Mouse (Mus musculus) left cerebral cortex, adult 18-20 months (tissue): ENCODE measurements around the gene Tsku. TPM values are rescaled to one million over a fixed set of nuclear protein-coding genes. Genes with fewer than 3 reads are reported as not detected.

Experiments
- DNase-seq, 2 experiments: peaks; one replicate each; pipeline ENCODE4 v3.0.0; 2021 to 2022; ENCODE audit warnings: low spot score in 2 of 2, mixed read lengths in 1 of 2
- total RNA-seq, 2 experiments: library from RNA; stranded (reverse); gene quantifications; 2 replicates each; pipeline ENCODE4 v1.2.3; 2021

Tsku gene
- total RNA-seq, 2 experiments from 2014 or later: 2.1 to 3.1 TPM

DNA sequence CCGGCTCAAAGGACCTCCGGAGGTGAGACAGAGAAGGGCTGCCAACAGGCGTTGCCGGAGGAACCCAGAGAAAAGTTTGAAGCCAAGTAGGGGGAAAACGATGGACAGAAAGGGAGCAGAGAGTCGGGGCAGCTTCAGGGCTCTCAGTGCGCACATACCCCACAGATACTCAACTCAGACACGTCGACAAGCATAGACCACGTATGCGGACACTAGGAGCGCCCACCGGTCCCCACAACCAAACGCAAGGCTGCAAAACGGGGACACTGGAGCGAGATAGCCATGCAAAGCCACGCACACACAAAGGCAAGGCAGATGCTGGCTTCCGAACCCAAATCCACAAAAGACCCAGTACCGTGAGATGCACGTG is 522 bp downstream of the Tsku start:
- no peak for DNase-seq

DNA sequence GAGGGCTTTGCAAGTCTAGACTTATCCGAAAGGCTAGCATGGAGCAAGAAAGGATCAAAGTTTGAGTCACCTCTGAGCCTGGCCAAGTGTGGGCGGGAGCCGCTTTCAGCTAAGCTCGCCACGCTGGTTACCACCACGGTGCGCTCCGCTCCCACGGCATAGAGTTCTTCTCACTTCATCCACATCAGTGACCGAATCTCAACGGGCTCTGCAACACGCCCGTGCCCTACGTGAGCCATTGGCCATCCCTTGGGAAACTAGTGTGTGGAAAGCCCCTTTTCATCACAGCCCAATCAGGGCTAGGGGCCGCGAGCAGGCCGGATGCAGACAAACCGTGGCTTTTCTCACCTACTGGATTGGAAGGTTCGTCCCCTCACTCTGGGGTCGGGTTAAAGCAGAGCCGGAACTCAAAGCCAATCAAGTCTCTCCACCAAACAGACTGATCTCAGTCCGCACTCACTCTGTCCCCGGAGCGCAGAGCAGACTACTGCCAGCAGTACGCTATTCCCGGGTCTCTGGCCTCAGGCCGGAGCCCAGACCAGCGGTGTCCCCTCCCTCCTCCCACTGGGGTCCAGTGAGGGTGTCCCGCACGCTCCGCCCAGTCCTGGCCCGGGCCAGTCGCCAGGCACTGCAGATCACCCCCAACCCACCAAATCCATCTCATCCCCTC is 1.0 kb downstream of the Tsku start:
- no peak for DNase-seq

GRCm38 (mm10) chr7:98358016-98358415 is 3.1 kb downstream of the Tsku start:
- no peak for DNase-seq

DNA sequence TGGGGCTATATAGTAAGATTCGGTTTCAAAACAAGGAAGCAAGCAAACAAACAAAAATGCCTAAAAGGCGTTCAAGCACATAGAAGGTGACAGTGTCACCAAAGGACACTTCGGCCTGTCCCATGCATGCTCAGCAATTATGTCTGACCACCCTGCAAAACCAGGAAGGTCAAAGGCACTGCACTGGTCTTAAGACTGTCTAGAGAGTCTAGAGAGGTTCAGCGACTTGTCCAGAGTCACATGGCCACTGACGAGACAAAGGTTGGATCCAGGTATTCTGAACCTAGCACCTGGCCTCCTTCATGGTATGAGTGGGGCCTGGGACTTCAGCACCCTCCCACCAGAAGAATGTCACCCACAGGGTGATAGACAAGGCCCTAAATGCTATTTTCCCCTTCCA is 3.8 kb downstream of the Tsku start:
- no peak for DNase-seq

DNA sequence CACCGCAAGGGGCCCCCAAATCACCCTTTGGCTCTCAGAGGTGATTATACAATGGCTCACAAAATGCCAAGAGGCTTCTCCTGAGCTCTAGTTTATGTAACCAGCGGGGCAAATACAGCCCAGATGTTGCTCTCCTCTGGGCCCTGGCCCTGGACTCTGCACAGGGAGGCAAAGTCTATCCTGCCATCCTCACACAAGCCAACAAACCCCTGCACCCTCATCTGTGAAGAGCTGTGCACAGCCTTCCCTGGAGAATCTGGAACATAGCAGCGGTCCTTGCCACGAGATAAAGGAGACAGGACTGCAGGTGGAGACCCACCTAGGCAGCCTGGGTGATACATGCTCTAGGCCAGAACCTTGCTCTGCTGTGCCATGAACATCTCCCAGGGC is 6.2 kb downstream of the Tsku start:
- no peak for DNase-seq

- DNase-seq: no peak
These were observed 6.8 kb downstream of the Tsku start for GRCm38 (mm10) chr7:98354160-98354920.

GRCm38 (mm10) chr7:98353616-98354015 is 7.5 kb downstream of the Tsku start:
- no peak for DNase-seq

DNA sequence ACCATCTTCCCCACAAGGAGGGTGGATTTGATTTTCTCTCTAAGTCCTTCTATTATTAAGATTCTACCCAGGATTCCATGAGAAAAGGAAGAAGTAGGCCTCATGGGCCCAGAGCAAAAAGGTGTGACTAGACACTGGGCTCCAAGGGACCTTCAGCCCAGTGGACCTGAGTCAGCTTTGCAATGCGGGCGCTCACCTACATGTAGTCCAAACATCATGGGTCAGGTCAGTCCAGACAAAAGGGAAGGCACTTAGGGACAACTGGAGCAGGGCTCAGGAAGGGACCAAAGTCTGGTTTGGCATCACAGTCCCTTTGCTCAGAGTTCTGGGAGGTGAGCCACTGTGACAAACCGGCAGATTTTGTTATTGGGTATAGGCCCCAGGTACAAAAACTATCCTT is 9.6 kb downstream of the Tsku start:
- DNase-seq: no peak

GRCm38 (mm10) chr7:98349821-98350220 is 11.3 kb downstream of the Tsku start:
- no peak for DNase-seq

- DNase-seq: peak; percentile 82 to 93
These were observed 12.0 kb downstream of the Tsku start for GRCm38 (mm10) chr7:98349096-98349495.

DNA sequence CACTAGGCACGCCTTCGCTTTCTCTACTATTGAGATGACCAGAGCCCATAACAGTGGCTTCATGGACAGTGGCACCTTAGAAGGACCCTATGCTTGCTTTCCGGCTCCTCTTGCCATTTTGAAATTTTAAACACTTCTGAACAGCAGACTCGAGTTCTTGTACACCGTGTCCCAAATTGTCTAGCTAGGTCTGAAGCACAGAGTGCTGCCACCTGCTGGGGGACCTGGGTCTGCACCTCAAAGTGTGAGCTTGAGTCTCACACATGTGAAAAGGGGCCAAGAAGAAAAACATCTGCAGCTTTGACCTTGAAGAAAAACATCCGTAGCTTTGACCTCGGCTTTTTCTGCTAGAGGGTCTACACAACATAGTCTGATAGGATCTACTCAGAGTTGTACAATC is 13.1 kb downstream of the Tsku start:
- peak; percentile 65 to 69 for DNase-seq

DNA sequence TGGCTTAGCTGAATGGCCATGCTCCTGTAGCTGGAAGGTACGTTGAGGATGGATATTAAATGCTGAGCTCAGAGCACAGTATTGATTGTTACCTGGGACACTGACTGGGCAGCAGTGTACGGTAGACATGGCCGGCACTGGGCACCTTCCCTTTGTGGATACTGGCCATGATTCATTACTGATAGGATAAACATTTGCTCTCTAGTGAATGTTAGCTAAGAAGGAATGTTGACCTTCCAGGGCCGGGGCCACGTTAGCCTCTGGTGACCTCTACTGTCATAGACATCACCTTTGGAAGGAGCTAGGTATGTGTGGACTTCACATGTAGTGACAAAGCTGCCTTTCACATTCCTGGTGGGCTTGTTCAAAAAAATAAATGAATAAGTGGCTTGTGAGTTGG is 13.7 kb downstream of the Tsku start:
- no peak for DNase-seq

DNA sequence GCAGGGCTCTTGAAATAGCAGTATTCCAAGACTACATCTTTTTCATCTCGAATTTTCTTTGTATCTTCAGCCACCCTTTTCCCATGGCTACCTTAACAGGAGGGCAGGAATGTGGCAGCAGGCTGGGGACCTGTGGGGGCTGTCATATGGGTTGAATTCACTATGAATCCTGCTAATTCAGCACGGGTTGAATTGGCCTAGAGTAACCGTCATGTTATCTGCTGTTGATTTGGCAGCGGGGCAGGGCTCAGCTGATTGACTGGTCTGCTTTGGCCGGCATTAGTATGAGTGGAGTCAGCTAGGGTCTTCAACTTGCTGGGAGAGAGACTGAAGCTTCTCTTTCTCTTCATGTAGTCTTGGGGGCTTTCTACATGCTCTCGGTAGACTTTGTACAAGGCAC is 16.1 kb downstream of the Tsku start:
- DNase-seq: no peak

DNA sequence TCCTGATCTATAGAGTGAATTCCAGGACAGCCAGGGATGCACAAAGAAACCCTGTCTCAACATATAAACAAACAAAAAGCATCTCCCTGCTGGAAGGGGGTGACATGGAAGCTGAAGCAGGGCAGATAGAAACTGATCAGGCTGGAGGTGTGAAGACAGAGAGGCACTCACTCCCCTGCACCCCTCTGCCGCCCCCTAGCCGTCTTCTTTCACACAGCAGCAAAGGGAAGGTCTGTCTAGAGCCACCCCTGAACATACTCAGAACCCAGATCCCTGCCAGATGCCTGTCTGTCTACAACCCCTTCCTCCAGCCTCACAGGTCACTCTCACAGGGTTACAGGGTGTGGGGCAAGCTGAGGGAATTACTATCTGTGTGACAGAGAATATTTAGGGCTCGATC is 16.8 kb downstream of the Tsku start:
- peak; percentile 19 to 35 for DNase-seq

- DNase-seq: no peak
These were observed 18.9 kb downstream of the Tsku start for GRCm38 (mm10) chr7:98342249-98342648.

DNA sequence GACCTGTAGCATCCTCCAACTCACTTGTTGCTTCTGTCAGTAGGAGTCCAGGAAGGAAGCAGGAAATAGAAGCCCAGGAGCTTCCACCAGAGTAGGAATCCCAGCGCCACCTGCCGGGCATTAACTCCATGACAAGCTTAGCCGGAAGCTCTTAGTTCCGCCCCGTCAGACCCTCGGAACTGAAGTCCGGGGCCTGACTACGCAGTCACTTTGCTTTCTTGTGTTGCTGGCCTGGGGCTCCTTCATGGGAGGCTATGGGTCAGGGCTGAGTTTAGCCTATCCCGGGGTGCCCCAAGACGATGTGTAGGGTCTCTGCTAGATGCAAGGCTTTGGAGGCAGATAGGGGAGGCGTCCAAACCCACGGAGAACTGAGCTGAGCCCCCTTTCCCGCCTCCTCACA is 19.7 kb downstream of the Tsku start:
- DNase-seq: peak; percentile 73 to 78

DNA sequence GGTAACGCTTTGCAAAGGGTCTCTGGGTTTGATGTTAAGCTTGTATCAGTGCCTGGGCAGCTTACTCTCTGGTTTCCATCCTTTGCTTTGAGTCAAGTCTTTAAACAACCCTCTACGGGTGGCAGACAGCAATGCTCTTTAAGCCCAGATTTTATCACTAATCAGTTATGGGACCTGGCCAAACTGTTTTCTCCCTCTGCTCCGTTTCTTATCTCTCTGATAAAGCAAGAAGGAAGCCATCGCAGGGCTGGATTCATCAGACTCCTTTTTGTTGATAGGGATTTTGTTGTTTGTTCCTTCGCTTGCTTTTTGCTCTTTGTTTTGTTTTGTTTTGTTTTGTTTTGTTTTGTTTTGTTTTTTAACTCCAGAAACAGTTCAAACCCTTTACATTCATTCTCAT is 20.8 kb downstream of the Tsku start:
- DNase-seq: no peak

GRCm38 (mm10) chr7:98333987-98334386 is 27.1 kb downstream of the Tsku start:
- no peak for DNase-seq

DNA sequence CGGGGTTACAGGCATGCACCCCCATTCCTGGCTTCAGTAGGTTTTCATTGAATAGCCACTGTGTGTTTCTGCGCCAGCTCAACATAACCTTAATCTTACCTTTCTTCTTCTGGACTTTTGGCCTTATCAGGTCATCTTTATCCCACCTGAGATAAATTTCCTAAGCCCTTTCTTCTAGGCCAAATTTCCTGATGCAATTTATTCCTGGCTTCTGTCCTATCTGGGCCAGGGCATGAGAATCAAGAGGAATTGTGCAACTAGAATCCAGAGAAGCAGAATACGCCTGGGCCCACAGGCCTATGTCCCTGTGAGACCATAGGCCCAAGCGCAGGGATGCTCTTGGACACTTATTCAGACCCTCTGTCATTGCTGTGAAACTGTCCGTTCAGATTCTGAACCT is 27.6 kb downstream of the Tsku start:
- DNase-seq: no peak

DNA sequence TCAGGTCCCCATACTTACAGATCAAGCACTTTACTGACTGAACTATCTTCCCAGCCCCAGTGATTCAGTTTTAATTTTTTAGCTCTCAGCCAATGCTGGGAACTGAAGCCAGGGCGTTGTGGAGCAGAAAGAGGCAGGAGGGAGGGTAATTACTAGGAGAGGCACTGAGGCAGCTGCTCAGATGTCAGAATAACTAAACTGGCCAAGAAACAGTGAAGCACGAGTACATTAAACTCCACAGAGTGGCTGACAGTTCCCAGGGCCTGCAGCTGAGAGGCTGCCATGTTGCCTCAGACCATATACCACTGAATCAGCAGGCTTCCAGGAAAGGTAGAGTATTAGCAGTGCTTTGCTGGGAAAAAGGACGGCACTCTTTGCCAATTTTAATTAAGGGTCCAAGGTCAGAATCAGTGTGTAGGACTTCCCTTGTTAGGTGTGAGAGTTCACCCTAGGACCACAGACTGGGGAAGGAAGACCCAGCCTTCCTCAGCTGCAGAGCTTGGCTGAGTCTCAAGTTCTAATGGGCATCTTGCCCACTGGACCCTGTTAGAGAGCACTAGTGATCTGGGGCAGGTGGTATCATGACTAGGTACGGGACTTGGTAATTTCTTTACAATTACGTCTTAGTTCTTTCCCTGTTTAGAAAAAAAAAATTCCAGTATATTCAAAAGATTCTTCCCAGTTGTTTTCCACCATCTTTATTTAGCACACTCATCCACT is 28.3 kb downstream of the Tsku start:
- no peak for DNase-seq

GRCm38 (mm10) chr7:98331932-98332331 is 29.2 kb downstream of the Tsku start:
- DNase-seq: no peak

GRCm38 (mm10) chr7:98330375-98331002 is 30.6 kb downstream of the Tsku start:
- DNase-seq: no peak
